Mouse (Mus musculus) natural killer cell, adult 2 months (primary cell): Measurements from ENCODE around the gene Mxd4.
A peak's percentile ranks its signal among the peaks of the same experiment; 100 is the strongest.

ENCODE experiments used
- DNase-seq, 2 experiments: peaks; one replicate each; pipeline ENCODE4 v3.0.0; 2022; ENCODE audit warnings: low spot score in 2 of 2

Mxd4 gene

GRCm38 (mm10) chr5:34196423-34196822 is 8.9 kb upstream of the Mxd4 start:
- DNase-seq = peak; percentile 90 to 96

- DNase-seq = no peak
Measured at GRCm38 (mm10) chr5:34195786-34196185, 8.3 kb upstream of the Mxd4 start.

- no peak for DNase-seq
Measured at GRCm38 (mm10) chr5:34194975-34195662, 7.6 kb upstream of the Mxd4 start.

GRCm38 (mm10) chr5:34194426-34194825 is 6.9 kb upstream of the Mxd4 start:
- DNase-seq = no peak

GRCm38 (mm10) chr5:34191843-34192242 is 4.3 kb upstream of the Mxd4 start:
- DNase-seq = peak in 1 of 2 experiments; percentile 40

- no peak for DNase-seq
Measured at GRCm38 (mm10) chr5:34191021-34191420, 3.5 kb upstream of the Mxd4 start.

- DNase-seq = no peak
Measured at GRCm38 (mm10) chr5:34189521-34189920, 2.0 kb upstream of the Mxd4 start.

GRCm38 (mm10) chr5:34188856-34189255 is 1.3 kb upstream of the Mxd4 start:
- DNase-seq = peak in 1 of 2 experiments; percentile 29

GRCm38 (mm10) chr5:34186961-34187391 is 544 bp downstream of the Mxd4 start:
- DNase-seq = peak; percentile 37 to 42

GRCm38 (mm10) chr5:34186391-34186790 is 1.1 kb downstream of the Mxd4 start:
- no peak for DNase-seq

GRCm38 (mm10) chr5:34185791-34186190 is 1.7 kb downstream of the Mxd4 start:
- DNase-seq = no peak

- no peak for DNase-seq
Measured at GRCm38 (mm10) chr5:34185051-34185580, 2.4 kb downstream of the Mxd4 start.

- no peak for DNase-seq
Measured at GRCm38 (mm10) chr5:34183976-34184375, 3.5 kb downstream of the Mxd4 start.

GRCm38 (mm10) chr5:34183156-34183880 is 4.2 kb downstream of the Mxd4 start:
- DNase-seq = no peak

- DNase-seq = no peak
Measured at GRCm38 (mm10) chr5:34182486-34182885, 5.0 kb downstream of the Mxd4 start.

GRCm38 (mm10) chr5:34177821-34178220 is 9.7 kb downstream of the Mxd4 start:
- DNase-seq = no peak

GRCm38 (mm10) chr5:34177091-34177490 is 10.4 kb downstream of the Mxd4 start:
- DNase-seq = no peak

GRCm38 (mm10) chr5:34176691-34177090 is 10.8 kb downstream of the Mxd4 start:
- no peak for DNase-seq

GRCm38 (mm10) chr5:34175403-34175694 is 12.2 kb downstream of the Mxd4 start:
- DNase-seq = no peak

GRCm38 (mm10) chr5:34174550-34175402 is 12.7 kb downstream of the Mxd4 start:
- DNase-seq = no peak

- no peak for DNase-seq
Measured at GRCm38 (mm10) chr5:34174021-34174420, 13.5 kb downstream of the Mxd4 start.

- no peak for DNase-seq
Measured at GRCm38 (mm10) chr5:34170726-34171125, 16.8 kb downstream of the Mxd4 start.
